Mouse (Mus musculus) liver, embryonic 16.5 days (tissue): Measurements from ENCODE around the gene Noxred1. TPM values are rescaled to one million over a fixed set of nuclear protein-coding genes. Genes with fewer than 3 reads are reported as not detected.
"Not testable (repeated sequence)": the region's sequence is repeated elsewhere in the genome, so short reads cannot be mapped to it uniquely, and the experiment has no call there.

Experiments used
- ATAC-seq: fragments of 200-750 bp; cut with Nextera tagmentation; 2 replicates; pipeline ENCODE4 v1.8.0; 2017; ENCODE audit warnings: low read depth, mild to moderate bottlenecking, moderate number of reproducible peaks, moderate library complexity
- H3K27ac ChIP-seq: fragments of 300-500 bp; sonication (generic); 2 replicates; pipeline ENCODE4 v1.5.1; 2014; ENCODE audit warnings: mild to moderate bottlenecking, low read length
- H3K27me3 ChIP-seq: fragments of 300-500 bp; sonication (generic); 2 replicates; pipeline ENCODE4 v1.6.1; 2014; ENCODE audit warnings: low read depth, low read length, mixed read lengths; ENCODE audit not compliant: control insufficient read depth, insufficient read depth
- H3K36me3 ChIP-seq: fragments of 300-500 bp; sonication (generic); 2 replicates; pipeline ENCODE4 v1.6.1; 2014; ENCODE audit warnings: mild to moderate bottlenecking; ENCODE audit not compliant: control insufficient read depth, insufficient read depth
- H3K4me1 ChIP-seq: fragments of 300-500 bp; sonication (generic); 2 replicates; pipeline ENCODE4 v1.6.1; 2014; ENCODE audit warnings: low read depth, low read length, mixed read lengths; ENCODE audit not compliant: control insufficient read depth
- H3K4me2 ChIP-seq: fragments of 300-500 bp; sonication (generic); 2 replicates; pipeline ENCODE4 v1.6.1; 2014; ENCODE audit warnings: low read depth, low read length, mixed read lengths
- H3K4me3 ChIP-seq: fragments of 300-500 bp; sonication (generic); 2 replicates; pipeline ENCODE4 v1.5.1; 2014; ENCODE audit warnings: low read depth, mild to moderate bottlenecking, low read length
- H3K9ac ChIP-seq: fragments of 300-500 bp; sonication (generic); 2 replicates; pipeline ENCODE4 v1.6.1; 2014; ENCODE audit warnings: low read depth, low read length
- H3K9me3 ChIP-seq: fragments of 300-500 bp; sonication (generic); replicated peaks from 2 replicates; pipeline ENCODE4 v1.6.1; 2016; ENCODE audit warnings: low read length; ENCODE audit not compliant: control insufficient read depth
- WGBS: fragments of 180-500 bp; shearing (Covaris S2); extraction: QIAGEN DNeasy Blood & Tissue Kit; methylation state at CpG from one replicate; pipeline ENCODE4 v1.1.7; 2014; ENCODE audit not compliant: insufficient replicate concordance; 5-methylcytosine and 5-hydroxymethylcytosine counted together
- polyA plus RNA-seq: library from polyadenylated mRNA; unstranded; fragments of >200 nt; fragmentation: Nextera tagmentation; extraction: Ambion mirVana; gene quantifications from 2 replicates; pipeline ENCODE4 v1.2.1, GENCODE M21; 2015

The Noxred1 gene
- polyA plus RNA-seq, 1 experiment from 2014 or later, result 0.25 TPM

GRCm38 (mm10) chr12:87277251-87277650, 38.7 kb upstream of the Noxred1 start:
- Histone ChIP-seq H3K4me1 (peaks cover 24% of the 10 kb centered on the region), H3K36me3 (peaks cover 20% of the 10 kb centered on the region)
- not testable (repeated sequence) for H3K4me3 ChIP-seq, ATAC-seq, H3K27ac ChIP-seq, H3K27me3 ChIP-seq, H3K9ac ChIP-seq, H3K9me3 ChIP-seq, H3K4me2 ChIP-seq
- 53% methylated on average over 4 of the region's 4 CpGs for WGBS

DNA sequence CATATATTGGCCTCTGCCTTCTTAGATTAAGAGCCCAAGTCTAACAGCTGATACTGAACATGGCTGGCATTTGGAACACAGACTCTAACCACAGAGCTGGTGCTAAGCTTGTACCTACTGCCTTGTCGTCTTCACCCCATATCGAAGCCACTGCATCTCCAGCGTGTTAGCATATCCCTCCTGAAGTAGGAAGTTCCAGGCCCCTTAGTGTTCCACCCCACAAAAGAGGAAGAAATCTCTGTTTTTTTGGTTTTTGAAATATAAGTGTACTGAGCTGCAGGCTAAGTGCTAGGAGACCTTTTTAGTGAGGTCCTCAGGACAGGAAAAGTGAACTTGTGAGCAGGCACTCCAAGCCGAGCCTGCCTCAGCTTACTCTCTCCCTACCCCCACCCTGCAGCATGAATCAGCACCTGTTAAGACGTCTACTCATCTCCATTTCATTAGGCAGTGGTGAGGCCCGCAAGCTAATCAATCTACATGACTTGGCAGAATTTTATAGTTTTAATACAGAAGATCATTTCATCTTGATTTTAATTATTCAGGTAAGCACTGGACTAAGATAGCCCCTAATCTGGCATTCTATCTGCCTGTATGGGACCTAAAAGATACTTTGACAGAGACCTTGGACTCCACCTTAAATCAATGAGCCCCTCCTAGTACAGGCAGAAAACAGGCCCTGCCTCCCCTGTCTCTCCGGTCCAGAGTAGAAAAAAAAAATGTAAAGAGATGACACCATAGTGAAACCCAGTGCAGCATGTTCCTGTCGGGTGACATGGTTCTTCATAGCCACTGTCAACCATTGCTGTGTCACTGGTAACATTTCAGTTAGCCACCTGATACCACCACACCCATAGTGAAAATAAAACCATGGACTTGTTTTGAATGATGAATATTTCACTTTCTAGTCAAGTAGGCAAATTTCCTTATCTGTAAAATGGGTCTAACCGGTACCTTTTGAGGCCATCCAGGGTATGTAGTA, 36.6 kb upstream of the Noxred1 start:
- H3K27me3 ChIP-seq, result no peaks in the 10 kb centered on the region
- peak overlapping the region; percentile 4; the same call in 1 of the 2 replicates for H3K4me2 ChIP-seq
- no peak overlapping the region for H3K9ac ChIP-seq
- peaks cover 41% of the 10 kb centered on the region for H3K36me3 ChIP-seq
- peak; percentile 88 for ATAC-seq
- 48% methylated on average over 9 of the region's 9 CpGs for WGBS
- H3K4me3 ChIP-seq, result no peak overlapping the region
- peak overlapping the region; percentile 65 for H3K27ac ChIP-seq
- H3K4me1 ChIP-seq, result peaks cover 24% of the 10 kb centered on the region
- no peaks in the 10 kb centered on the region for H3K9me3 ChIP-seq

GRCm38 (mm10) chr12:87267682-87268081, 29.1 kb upstream of the Noxred1 start:
- Histone ChIP-seq H3K4me3 (peak overlapping the region; percentile 78), H3K4me2 (peak overlapping the region; percentile 80), H3K4me1 (peaks cover 14% of the 10 kb centered on the region), H3K36me3 (peaks cover 38% of the 10 kb centered on the region), H3K27ac (no peak overlapping the region), H3K9ac (peak overlapping the region; percentile 46), H3K9me3 (no peaks in the 10 kb centered on the region), H3K27me3 (no peaks in the 10 kb centered on the region)
- 6% methylated on average over 4 of the region's 4 CpGs for WGBS
- no peak for ATAC-seq

- ATAC-seq, result no peak; the same call in 1 of the 2 replicates
- Histone ChIP-seq H3K4me3 (peak overlapping the region; percentile 78), H3K4me2 (peak overlapping the region; percentile 80), H3K27me3 (no peaks in the 10 kb centered on the region), H3K4me1 (peaks cover 14% of the 10 kb centered on the region), H3K27ac (peak overlapping the region; percentile 91), H3K36me3 (peaks cover 32% of the 10 kb centered on the region), H3K9ac (peak overlapping the region; percentile 88), H3K9me3 (no peaks in the 10 kb centered on the region)
- under 1% methylated on average over 31 of the region's 31 CpGs for WGBS
Measured at GRCm38 (mm10) chr12:87266827-87267603, 28.5 kb upstream of the Noxred1 start.

DNA sequence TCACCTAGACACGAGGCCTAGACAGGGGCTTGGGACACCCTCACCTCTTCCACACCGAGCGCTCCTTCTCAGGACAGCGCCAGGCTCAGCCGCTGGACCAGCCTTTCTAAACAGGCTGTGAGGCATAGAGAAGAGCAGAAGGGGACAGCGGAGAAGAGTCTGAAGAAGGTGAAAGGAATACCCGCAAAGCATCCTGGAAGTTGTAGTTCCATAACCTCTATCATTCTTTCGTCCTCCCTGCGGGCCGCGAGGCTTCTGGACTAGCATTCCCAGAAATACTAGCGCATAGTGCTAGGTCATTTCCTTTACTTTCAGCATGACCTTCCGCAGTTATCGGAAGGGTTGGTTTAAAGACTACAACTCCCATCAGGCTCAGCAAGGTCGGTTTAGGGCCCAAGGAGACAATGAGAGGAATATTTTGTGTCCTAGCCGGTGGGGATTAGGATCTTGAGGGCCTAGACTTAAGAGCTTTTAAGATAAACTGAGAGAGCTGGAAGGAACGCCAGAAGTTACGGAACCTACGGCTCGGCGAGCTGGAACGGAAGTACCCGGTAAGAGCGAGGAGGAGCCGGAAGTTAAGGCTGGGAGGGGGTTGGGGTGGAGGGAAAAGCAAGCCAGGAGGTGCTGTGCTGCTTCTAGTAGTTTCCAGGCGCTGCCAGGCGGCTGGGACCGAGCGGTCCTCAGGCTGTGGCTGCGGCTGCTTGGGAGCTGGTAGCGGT, 27.7 kb upstream of the Noxred1 start, which contains the start of the genes Vipas39 and Ahsa1:
Gene Vipas39 (minus strand): TSS at position 149 of the 719 bp plus-strand sequence.
Gene Ahsa1 (plus strand): TSS at position 372 of the 719 bp plus-strand sequence.
- ATAC-seq, result peak; percentile 94

DNA sequence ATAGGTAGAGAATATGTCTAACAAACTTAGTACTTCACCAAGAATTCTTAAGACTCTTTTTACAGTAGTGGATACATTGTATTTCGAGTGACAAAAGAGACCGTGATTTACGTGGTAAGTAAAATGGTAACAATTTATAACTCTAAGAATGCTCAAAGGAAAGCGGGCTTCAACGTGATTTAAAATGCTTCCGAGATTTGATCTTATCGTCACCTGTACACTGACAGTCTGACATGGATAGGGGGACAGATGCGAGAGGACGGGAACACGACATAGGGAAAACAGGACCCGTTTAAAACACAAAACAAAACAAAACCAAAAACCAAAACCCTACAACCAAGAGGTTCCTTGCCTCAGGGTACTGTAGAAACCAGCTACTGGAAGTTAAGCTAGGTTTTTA, 26.9 kb upstream of the Noxred1 start:
- Histone ChIP-seq H3K27me3 (no peaks in the 10 kb centered on the region), H3K36me3 (peaks cover 18% of the 10 kb centered on the region), H3K9me3 (no peaks in the 10 kb centered on the region), H3K4me3 (peak overlapping the region; percentile 78), H3K4me1 (peaks cover 14% of the 10 kb centered on the region), H3K4me2 (peak overlapping the region; percentile 87), H3K27ac (peak overlapping the region; percentile 72), H3K9ac (peak overlapping the region; percentile 82)
- ATAC-seq, result no peak
- 15% methylated on average over 11 of the region's 11 CpGs for WGBS

More for the DNA sequence above, 27.7 kb upstream of the Noxred1 start, which contains the start of the genes Vipas39 and Ahsa1:
- under 1% methylated on average over 31 of the region's 31 CpGs for WGBS
- H3K36me3 ChIP-seq, result peaks cover 26% of the 10 kb centered on the region
- H3K4me1 ChIP-seq, result peaks cover 14% of the 10 kb centered on the region
- peak within 1 kb of the TSS; percentile 91 for H3K27ac ChIP-seq
- peak within 1 kb of the TSS; percentile 88 for H3K9ac ChIP-seq
- no peaks in the 10 kb centered on the region for H3K9me3 ChIP-seq
- peak within 1 kb of the TSS; percentile 78 for H3K4me3 ChIP-seq
- H3K4me2 ChIP-seq, result peak within 1 kb of the TSS; percentile 87
- no peaks in the 10 kb centered on the region for H3K27me3 ChIP-seq

DNA sequence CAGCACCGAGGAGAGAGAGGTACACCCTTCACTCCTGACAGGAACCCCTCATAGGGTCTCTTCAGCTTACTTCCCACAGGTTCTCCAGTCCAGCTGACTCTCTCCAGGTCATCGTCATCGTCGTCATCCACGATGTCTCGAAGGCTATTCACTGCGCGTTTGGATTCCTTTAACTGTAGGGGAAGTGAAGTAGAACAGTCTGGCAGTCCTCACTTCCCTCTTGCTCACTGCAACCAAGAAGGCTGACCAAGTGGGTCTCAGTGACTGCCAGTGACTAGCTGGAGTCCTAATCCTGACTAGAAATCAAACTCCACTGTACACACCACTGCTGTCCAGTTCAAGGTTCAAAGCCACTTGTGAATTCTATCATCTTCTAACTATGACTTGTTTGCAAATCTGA, 22.0 kb upstream of the Noxred1 start:
- no peak for ATAC-seq
- peaks cover 4% of the 10 kb centered on the region for H3K36me3 ChIP-seq

DNA sequence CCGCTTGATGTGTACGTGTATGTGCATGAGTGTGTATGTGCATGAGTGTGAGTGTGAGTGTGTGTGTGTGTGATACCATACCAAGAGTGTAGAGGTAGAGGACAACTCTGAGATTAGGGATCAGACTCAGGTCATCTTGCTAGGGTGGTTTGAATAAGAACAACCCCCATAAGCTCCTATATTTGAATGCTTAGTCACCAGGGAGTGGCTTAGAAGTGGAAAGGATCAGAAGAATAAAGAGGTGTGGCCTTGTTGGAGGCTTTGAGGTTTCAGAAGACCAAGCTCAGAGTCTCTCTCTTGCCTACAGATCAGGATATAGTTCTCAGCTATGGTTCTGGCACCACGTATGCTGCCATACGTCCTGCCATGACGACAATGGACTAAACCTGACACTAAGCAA, 18.1 kb upstream of the Noxred1 start:
- H3K36me3 ChIP-seq, result peaks cover 7% of the 10 kb centered on the region; the same call in 1 of the 2 replicates
- H3K4me2 ChIP-seq, result no peak overlapping the region
- no peaks in the 10 kb centered on the region for H3K9me3 ChIP-seq
- no peak overlapping the region for H3K27ac ChIP-seq
- no peaks in the 10 kb centered on the region for H3K27me3 ChIP-seq
- H3K4me3 ChIP-seq, result no peak overlapping the region
- 75% methylated on average over 5 of the region's 5 CpGs for WGBS
- 0 out of 2 replicates have a peak, but pooled peaks have one; percentile 19 for ATAC-seq
- no peak overlapping the region for H3K9ac ChIP-seq
- peaks cover 2% of the 10 kb centered on the region; the same call in 1 of the 2 replicates for H3K4me1 ChIP-seq

More for the DNA sequence above, 22.0 kb upstream of the Noxred1 start:
- H3K4me1 ChIP-seq, result peaks cover 8% of the 10 kb centered on the region
- H3K9me3 ChIP-seq, result no peaks in the 10 kb centered on the region
- WGBS, result 82% methylated on average over 8 of the region's 8 CpGs
- H3K4me3 ChIP-seq, result no peak overlapping the region
- no peak overlapping the region for H3K4me2 ChIP-seq
- no peaks in the 10 kb centered on the region for H3K27me3 ChIP-seq
- no peak overlapping the region for H3K9ac ChIP-seq
- H3K27ac ChIP-seq, result no peak overlapping the region
